Mouse (Mus musculus) right cerebral cortex, adult 18-20 months (tissue): ENCODE results near the gene Olfr1458.

Experiments used
- DNase-seq: peaks from one replicate; pipeline ENCODE4 v3.0.0; 2022; ENCODE audit warnings: mixed read lengths

Gene Olfr1458

DNA sequence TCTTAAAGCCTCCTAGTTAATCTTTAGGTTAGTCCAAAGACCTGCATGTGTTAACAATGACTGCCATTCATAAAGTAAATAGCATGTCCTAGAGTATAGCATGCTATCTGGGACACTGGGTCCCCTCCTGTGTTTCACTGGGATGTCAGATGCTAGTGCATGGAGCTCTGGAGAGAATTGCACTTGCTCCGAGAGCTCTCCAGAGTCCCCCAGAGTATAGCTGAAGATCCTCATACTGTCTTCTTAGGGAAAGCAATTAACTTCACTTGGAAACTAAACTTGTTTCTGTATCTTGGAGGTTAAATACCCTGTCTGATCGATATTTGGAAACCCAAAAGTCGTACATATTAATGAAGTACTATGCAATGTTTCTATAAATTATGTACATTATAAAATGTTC, at the start of gene Olfr1458:
TSS of gene Olfr1458 (minus strand) at position 101 of the 400 bp plus-strand sequence.
- no peak for DNase-seq

DNA sequence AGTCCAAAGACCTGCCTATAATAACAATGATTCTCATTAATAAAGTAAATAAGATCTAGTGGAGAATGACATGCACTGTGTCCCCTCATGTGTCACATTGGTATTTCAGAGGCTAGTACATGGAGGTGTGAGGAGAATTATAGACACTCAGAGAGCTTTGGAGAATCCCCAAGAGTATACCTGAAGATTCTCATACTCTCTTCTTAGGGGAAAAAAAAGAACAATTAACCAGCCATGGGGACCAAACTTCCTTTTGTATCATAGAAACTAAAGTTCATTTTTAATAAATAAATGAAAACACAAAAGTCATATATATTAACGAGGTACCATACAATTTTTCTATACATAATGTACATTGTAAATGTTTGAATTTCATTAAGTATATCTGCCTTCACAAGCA, 42.9 kb upstream of the Olfr1458 start, which contains the start of gene Olfr1459:
TSS of gene Olfr1459 (minus strand) at position 101 of the 400 bp plus-strand sequence.
- no peak for DNase-seq

DNA sequence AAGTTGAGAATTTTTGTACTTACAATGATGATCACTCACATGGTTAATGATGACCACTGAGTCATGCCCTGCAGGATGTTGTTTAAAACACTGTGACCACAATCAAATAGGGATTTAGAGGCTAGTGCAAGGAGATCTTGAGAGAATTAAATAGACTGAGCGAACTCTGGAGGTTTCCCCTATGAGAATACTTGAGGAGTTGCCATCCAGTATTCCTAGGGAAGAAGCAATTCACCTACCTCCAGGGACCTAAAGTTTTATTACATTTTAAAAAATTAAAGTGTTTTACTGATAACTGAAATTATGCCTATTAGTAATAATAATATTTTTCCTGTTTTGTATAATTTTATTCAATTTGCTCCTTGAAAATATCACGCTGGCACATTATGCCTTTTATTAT, 8.8 kb downstream of the Olfr1458 start, which contains the start of gene Olfr1457:
TSS of gene Olfr1457 (minus strand) at position 101 of the 400 bp plus-strand sequence.
- DNase-seq = no peak

DNA sequence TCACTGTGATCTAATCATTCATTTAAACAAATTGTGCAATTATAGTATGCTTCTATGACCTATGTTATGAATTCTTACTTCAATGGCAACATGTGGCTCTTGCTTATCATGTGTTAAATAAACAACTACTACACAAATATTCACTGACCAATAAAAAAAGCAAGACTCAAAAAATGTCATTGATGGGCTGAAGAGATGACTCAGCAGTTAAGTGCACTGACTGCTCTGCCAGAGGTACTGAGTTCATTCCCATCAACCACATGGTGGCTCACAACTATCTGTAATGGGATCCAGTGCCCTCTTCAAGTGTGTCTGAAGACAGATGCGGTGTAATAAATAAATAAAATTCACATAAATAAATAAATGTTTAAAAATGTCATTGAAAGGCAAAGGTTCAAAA, 12.7 kb downstream of the Olfr1458 start:
- no peak for DNase-seq

DNA sequence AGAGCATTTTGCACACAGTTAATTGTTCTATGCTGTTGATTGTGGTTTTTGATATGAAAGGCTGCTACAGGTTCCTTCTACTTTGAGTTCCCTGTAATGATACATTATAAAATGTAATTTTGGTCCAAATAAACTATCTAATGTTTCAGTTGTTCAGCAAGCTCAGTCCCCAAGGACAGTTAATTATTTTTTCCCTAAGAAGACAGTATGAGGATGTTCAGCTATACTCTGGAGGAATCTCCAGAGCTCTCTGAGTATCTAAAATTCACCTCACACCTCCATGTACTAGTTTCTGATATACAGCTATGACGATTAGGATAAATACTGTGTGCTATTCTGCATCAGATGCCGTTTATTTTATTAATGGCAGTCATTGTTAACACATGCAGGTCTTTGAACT, 46.3 kb downstream of the Olfr1458 start, which contains the start of gene Olfr1454:
TSS of gene Olfr1454 (plus strand) at position 301 of the 400 bp plus-strand sequence.
- DNase-seq = no peak
